Comparison of ENCODE assay signal across 22 mouse cellular contexts in genomic region chr9:72191091-72191490, GRCm38 (mm10).
DNase-seq lines count a peak whose midpoint lies in the region; ATAC-seq and TF ChIP-seq lines count a peak whose summit lies in the region.
"Had no signal": no experiment of that assay in that cellular context is flagged by ENCODE, and none has a peak within 500 bp of the region (broad histone marks: within the 10 kb centered on the region; RNA-seq: fewer than 3 reads in every experiment).

No protein-coding gene starts in this region.

- no peak overlapping the region for H3K27ac ChIP-seq in midbrain, embryonic 11.5 days (ENCODE audit: low read depth, low read length)
- H3K27ac ChIP-seq in midbrain, postnatal 0 days (ENCODE audit: low read depth, low read length), result no peak overlapping the region
- no peak overlapping the region for H3K27ac ChIP-seq in MEL (ENCODE audit: control insufficient read depth, low read depth, low read length)
- H3K27ac ChIP-seq: embryonic facial prominence, embryonic 13.5 days; embryonic facial prominence, embryonic 15.5 days; forebrain, embryonic 10.5 days; forebrain, embryonic 12.5 days had no signal

- H3K79me2 ChIP-seq in MEL (ENCODE audit: control insufficient read depth, insufficient read depth, low read length, poor library complexity), result no peaks in the 10 kb centered on the region

- no peak for TF ChIP-seq CTCF in midbrain, postnatal 0 days (IDR thresholded peaks at IDR 0.05)
- TF ChIP-seq CTCF in MEL (IDR thresholded peaks at IDR 0.05 in 2 of 3, conservative IDR thresholded peaks at IDR 0.05 in 1 of 3; ENCODE audit: control insufficient read depth in 1 of 3, insufficient read depth in 1 of 3, low read depth in 2 of 3, low read length in 3 of 3, poor library complexity in 1 of 3, severe bottlenecking in 1 of 3), result no peak

- H3K4me1 ChIP-seq in midbrain, embryonic 11.5 days (ENCODE audit: control insufficient read depth, insufficient read depth, low read length), result no peaks in the 10 kb centered on the region
- no peaks in the 10 kb centered on the region for H3K4me1 ChIP-seq in midbrain, postnatal 0 days (ENCODE audit: insufficient read depth, low read length)
- peaks cover 3 to 22% of the 10 kb centered on the region in 2 experiments; a peak in 3 of 4 replicates for H3K4me1 ChIP-seq in MEL (ENCODE audit: control insufficient read depth in 1 of 2, insufficient read depth in 2 of 2, low read length in 2 of 2)

- no peak overlapping the region for H3K4me3 ChIP-seq in midbrain, embryonic 11.5 days (ENCODE audit: low read depth, low read length)
- no peak overlapping the region for H3K4me3 ChIP-seq in midbrain, postnatal 0 days (ENCODE audit: low read depth, low read length)
- H3K4me3 ChIP-seq in MEL (ENCODE audit: control insufficient read depth in 1 of 2, insufficient read depth in 1 of 2, low read depth in 2 of 2, low read length in 2 of 2), result peak overlapping the region in 1 of 2 experiments; percentile 46; a peak in 2 of 4 replicates
- H3K4me3 ChIP-seq: embryonic facial prominence, embryonic 13.5 days; embryonic facial prominence, embryonic 15.5 days; erythroblast, embryonic 14.5 days; forebrain, embryonic 10.5 days; forebrain, embryonic 12.5 days had no signal

- H3K4me2 ChIP-seq in midbrain, embryonic 11.5 days, result no peak overlapping the region
- H3K4me2 ChIP-seq in midbrain, postnatal 0 days (ENCODE audit: low read depth, low read length, poor library complexity, severe bottlenecking), result no peak overlapping the region
- H3K4me2 ChIP-seq: embryonic facial prominence, embryonic 13.5 days; embryonic facial prominence, embryonic 15.5 days; forebrain, embryonic 12.5 days had no signal

- TF ChIP-seq EP300 in MEL (IDR thresholded peaks at IDR 0.05; ENCODE audit: low read depth in 1 of 2, low read length in 2 of 2), result no peak; a peak in 1 of 4 replicates

- TF ChIP-seq POLR2A in MEL (IDR thresholded peaks at IDR 0.05; ENCODE audit: control insufficient read depth in 1 of 2, insufficient read depth in 1 of 2, low read depth in 1 of 2, low read length in 2 of 2, poor library complexity in 1 of 2), result no peak

- intact Hi-C loops in heart, postnatal 10 days (cut with DNase I), result loop anchor here (5.0 kb wide), 3 partner anchors 169 to 544 kb away; no protein-coding TSS in a partner anchor

- no peaks in the 10 kb centered on the region for H3K27me3 ChIP-seq in midbrain, embryonic 11.5 days (ENCODE audit: control insufficient read depth, insufficient read depth, low read length)
- H3K27me3 ChIP-seq in midbrain, postnatal 0 days (ENCODE audit: insufficient read depth, low read length), result no peaks in the 10 kb centered on the region
- H3K27me3 ChIP-seq in MEL (ENCODE audit: control insufficient read depth in 1 of 2, insufficient read depth in 2 of 2, low read length in 2 of 2), result no peaks in the 10 kb centered on the region
- H3K27me3 ChIP-seq: embryonic facial prominence, embryonic 13.5 days; embryonic facial prominence, embryonic 15.5 days; forebrain, embryonic 12.5 days had no signal

- no peaks in the 10 kb centered on the region; the same call in 1 of the 2 replicates for H3K9me3 ChIP-seq in midbrain, embryonic 11.5 days (ENCODE audit: control insufficient read depth, low read length)
- H3K9me3 ChIP-seq in midbrain, postnatal 0 days (ENCODE audit: low read length), result no peaks in the 10 kb centered on the region
- H3K9me3 ChIP-seq in MEL (replicated peaks; ENCODE audit: insufficient read depth, low read length), result no peaks in the 10 kb centered on the region
- H3K9me3 ChIP-seq: embryonic facial prominence, embryonic 13.5 days; embryonic facial prominence, embryonic 15.5 days; forebrain, embryonic 10.5 days; forebrain, embryonic 12.5 days had no signal

- no peaks in the 10 kb centered on the region for H3K36me3 ChIP-seq in midbrain, embryonic 11.5 days (ENCODE audit: control insufficient read depth, insufficient read depth, low read length)
- H3K36me3 ChIP-seq in midbrain, postnatal 0 days (ENCODE audit: insufficient read depth, low read length), result no peaks in the 10 kb centered on the region
- H3K36me3 ChIP-seq in MEL (ENCODE audit: control insufficient read depth in 1 of 2, insufficient read depth in 2 of 2, low read length in 2 of 2), result peaks cover 0 to 7% of the 10 kb centered on the region in 2 experiments; a peak in 2 of 4 replicates
- H3K36me3 ChIP-seq: embryonic facial prominence, embryonic 13.5 days; embryonic facial prominence, embryonic 15.5 days; forebrain, embryonic 10.5 days; forebrain, embryonic 12.5 days had no signal

- WGBS in midbrain, embryonic 11.5 days, result 92% methylated on average over 8 of the region's 8 CpGs
- 94% methylated on average over 8 of the region's 8 CpGs for WGBS in midbrain, postnatal 0 days

- H3K9ac ChIP-seq in midbrain, embryonic 11.5 days (ENCODE audit: low read length), result no peak overlapping the region
- H3K9ac ChIP-seq in midbrain, postnatal 0 days (replicated peaks; ENCODE audit: low read length, poor library complexity, severe bottlenecking), result no peak overlapping the region
- H3K9ac ChIP-seq in MEL (ENCODE audit: control insufficient read depth, low read depth, low read length, poor library complexity, severe bottlenecking), result no peak overlapping the region
- H3K9ac ChIP-seq: embryonic facial prominence, embryonic 13.5 days; embryonic facial prominence, embryonic 15.5 days; forebrain, embryonic 12.5 days had no signal

- no peak for TF ChIP-seq RAD21 in MEL (IDR thresholded peaks at IDR 0.05; ENCODE audit: low read depth, low read length)

- DNase-seq in heart, adult 11 months, result peak; percentile 76
- DNase-seq in heart, postnatal 10 days, result no peak
- peak; percentile 64 for DNase-seq in midbrain, embryonic 11.5 days (ENCODE audit: low spot score, missing footprints)
- no peak for DNase-seq in midbrain, postnatal 0 days (ENCODE audit: low spot score)
- no peak for DNase-seq in MEL (ENCODE audit: low read depth, low spot score)
- DNase-seq in Muller cell, postnatal 12 days (ENCODE audit: inconsistent ontology term), result no peak
- DNase-seq: adrenal gland, adult 2 months; adrenal gland, postnatal 10 days; adrenal gland, postnatal 25 days; cerebellum, adult 11 months; cerebellum, adult 18-20 months; cerebellum, adult 8-10 months; cerebellum, postnatal 14 days; cerebellum, postnatal 36 days; embryo, embryonic 11 days had no signal

- ATAC-seq in midbrain, embryonic 11.5 days (ENCODE audit: low FRiP score), result no peak
- no peak for ATAC-seq in midbrain, postnatal 0 days (ENCODE audit: low FRiP score)
- ATAC-seq: forebrain, embryonic 14.5 days; forebrain, embryonic 16.5 days had no signal

TF ChIP-seq in MEL, 35 proteins besides CTCF, POLR2A, EP300 and RAD21:
- TF ChIP-seq USF1 (IDR thresholded peaks at IDR 0.05; ENCODE audit: low read depth, low read length), result peak; percentile 58; the same call in 1 of the 2 replicates
- TF ChIP-seq ZKSCAN1 (IDR thresholded peaks at IDR 0.05; ENCODE audit: low read depth, low read length), result no peak

Comparison
In these comparisons a context has a peak if more than half of its experiments do, and no peak if none do; other contexts are left out.
1. DNase-seq: peak in heart, adult 11 months (single experiment) and midbrain, embryonic 11.5 days (single experiment); none in heart, postnatal 10 days (0 of 2), midbrain, postnatal 0 days (single experiment), MEL (single experiment) and Muller cell, postnatal 12 days (single experiment).